Mouse (Mus musculus) C2C12 (cell line): ENCODE data around the gene Gm20547.

ENCODE experiments used
- CEBPB ChIP-seq: IDR thresholded peaks from one replicate; pipeline ENCODE4 v1.6.1; 2011; ENCODE audit warnings: low read depth, mild to moderate bottlenecking, control low read depth, moderate library complexity
- CTCF ChIP-seq: IDR thresholded peaks from one replicate; pipeline ENCODE4 v1.5.1; 2011; ENCODE audit not compliant: control insufficient read depth, insufficient read depth, insufficient read length
- MYOG ChIP-seq: IDR thresholded peaks from one replicate; pipeline ENCODE4 v1.6.1; 2011; ENCODE audit not compliant: control insufficient read depth, insufficient read length; ENCODE audit errors: extremely low read depth
- USF1 ChIP-seq: IDR thresholded peaks from one replicate; pipeline ENCODE4 v1.6.1; 2011; ENCODE audit warnings: low read depth, mild to moderate bottlenecking, control low read depth, moderate library complexity

DNA sequence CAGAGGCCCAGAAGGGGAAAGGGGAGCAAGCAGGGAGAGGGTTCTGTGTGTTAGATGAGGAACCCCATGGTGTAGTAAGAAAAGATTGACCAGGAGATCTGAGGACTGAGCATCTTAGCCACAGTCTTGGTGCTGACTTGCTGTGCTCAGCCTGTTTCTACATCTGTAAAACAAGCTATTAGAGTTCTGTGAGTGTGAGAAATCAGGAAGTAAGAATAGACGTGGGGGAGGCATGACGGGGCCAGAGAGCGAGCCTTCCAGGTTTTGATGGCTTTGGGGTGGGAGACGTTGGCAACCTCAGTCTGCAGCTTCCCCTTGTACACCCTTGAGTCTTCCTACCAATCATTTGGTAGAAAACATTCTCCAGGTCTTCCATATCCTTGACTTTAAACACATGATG lies 23.2 kb downstream of the Gm20547 start:
- TF ChIP-seq CTCF (no peak), USF1 (no peak), MYOG (no peak), CEBPB (no peak)
